Mouse (Mus musculus) erythroblast, embryonic 14.5 days (primary cell): Measurements from ENCODE around the gene Ncln. TPM values are rescaled to one million over a fixed set of nuclear protein-coding genes. Genes with fewer than 3 reads are reported as not detected.

Source experiments
- H3K27me3 ChIP-seq: 2 replicates; pipeline ENCODE4 v1.6.1; 2012; ENCODE audit warnings: inconsistent platforms; ENCODE audit not compliant: control insufficient read depth
- H3K36me3 ChIP-seq: 2 replicates; pipeline ENCODE4 v1.6.1; 2012; ENCODE audit warnings: mild to moderate bottlenecking, inconsistent platforms; ENCODE audit not compliant: control insufficient read depth
- H3K4me1 ChIP-seq: 2 replicates; pipeline ENCODE4 v1.6.1; 2012; ENCODE audit warnings: inconsistent platforms; ENCODE audit not compliant: control insufficient read depth
- H3K4me3 ChIP-seq: replicated peaks from 2 replicates; pipeline ENCODE3; 2012; ENCODE audit warnings: moderate library complexity, mild to moderate bottlenecking, inconsistent platforms
- H3K9me3 ChIP-seq: 2 replicates; pipeline ENCODE4 v1.6.1; 2012; ENCODE audit warnings: low read length, inconsistent platforms, mixed read lengths; ENCODE audit not compliant: control insufficient read depth
- GATA1 ChIP-seq: IDR thresholded peaks from 2 replicates; pipeline ENCODE4 v1.6.1; 2012; ENCODE audit warnings: low read length, inconsistent platforms, mixed read lengths
- TAL1 ChIP-seq: IDR thresholded peaks from 3 replicates; pipeline ENCODE4 v1.6.1; 2012; ENCODE audit warnings: low read length, inconsistent platforms, mixed read lengths
- polyA plus RNA-seq: library from polyadenylated mRNA; stranded (reverse); fragments of >175 nt; gene quantifications from 2 replicates; pipeline ENCODE4 v1.2.3, GENCODE M21; 2012

Ncln gene
- polyA plus RNA-seq, 1 experiment: 6.2 TPM

DNA sequence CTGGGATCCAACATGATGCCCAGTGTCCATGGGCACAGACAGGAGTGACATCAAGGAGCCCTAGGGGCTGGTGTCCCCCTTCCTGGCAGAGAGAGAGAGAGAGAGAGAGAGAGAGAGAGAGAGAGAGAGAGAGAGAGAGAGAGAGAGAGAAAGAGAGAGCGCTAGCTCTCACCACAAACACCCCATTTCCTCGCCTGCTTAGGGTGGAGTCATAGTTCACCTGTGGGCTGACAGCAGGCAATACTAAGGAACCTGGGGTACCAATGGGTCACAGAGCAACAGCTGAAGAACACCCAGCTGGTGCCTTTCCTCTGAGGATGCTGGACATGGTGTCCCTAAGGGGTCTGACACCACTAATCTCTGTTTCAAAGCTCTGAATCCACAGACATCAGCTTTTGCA is 41.2 kb upstream of the Ncln start:
- peaks cover 88% of the 10 kb centered on the region for H3K36me3 ChIP-seq
- TF ChIP-seq TAL1 (no peak), GATA1 (no peak)

DNA sequence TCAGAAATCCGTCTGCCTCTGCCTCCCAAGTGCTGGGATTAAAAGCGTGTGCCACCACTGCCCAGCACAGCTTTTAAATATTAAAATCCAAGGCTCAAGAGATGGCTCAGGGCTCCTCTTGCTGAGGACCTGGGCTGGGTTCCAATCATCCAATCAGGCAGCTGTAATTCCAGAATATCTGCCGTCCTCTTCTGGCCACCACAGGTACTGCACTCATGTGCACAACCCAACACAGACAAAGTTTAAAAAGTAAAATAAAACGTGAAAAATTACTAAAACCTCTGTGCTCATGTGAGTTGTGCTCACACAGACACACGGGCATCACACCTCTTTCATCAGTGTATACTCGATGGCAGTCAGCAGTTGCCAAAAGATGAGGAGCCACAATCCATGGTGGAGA is 40.5 kb upstream of the Ncln start:
- Histone ChIP-seq H3K4me3 (no peak overlapping the region), H3K4me1 (peaks cover 37% of the 10 kb centered on the region), H3K36me3 (peaks cover 88% of the 10 kb centered on the region), H3K9me3 (no peaks in the 10 kb centered on the region), H3K27me3 (no peaks in the 10 kb centered on the region)
- TF ChIP-seq GATA1 (no peak), TAL1 (no peak)

More for the DNA sequence above, 41.2 kb upstream of the Ncln start:
- no peaks in the 10 kb centered on the region for H3K27me3 ChIP-seq
- no peaks in the 10 kb centered on the region for H3K9me3 ChIP-seq
- peaks cover 44% of the 10 kb centered on the region for H3K4me1 ChIP-seq
- no peak overlapping the region for H3K4me3 ChIP-seq

DNA sequence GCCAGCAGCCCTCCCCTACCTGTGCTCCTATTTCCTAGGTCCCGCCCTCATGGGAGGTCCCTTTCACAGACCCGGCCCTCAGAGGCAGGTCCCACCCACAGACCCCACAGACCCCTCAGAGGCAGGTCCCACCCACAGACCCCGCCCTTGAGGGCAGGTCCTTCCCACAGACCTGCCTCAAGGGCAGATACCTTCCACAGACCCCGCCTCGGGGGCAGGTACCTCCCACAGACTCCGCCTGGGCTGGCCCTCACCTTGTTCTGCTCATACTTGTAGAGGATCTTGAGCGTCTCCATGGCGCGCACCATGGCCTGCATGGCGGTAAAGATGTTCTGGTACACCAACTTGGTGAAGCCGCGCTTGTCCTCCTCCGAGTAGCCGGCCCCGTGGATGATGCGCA is 38.6 kb upstream of the Ncln start:
- H3K4me3 ChIP-seq: no peak overlapping the region
- no peak for TF ChIP-seq GATA1
- no peak for TF ChIP-seq TAL1
- peaks cover 24% of the 10 kb centered on the region for H3K4me1 ChIP-seq
- H3K27me3 ChIP-seq: no peaks in the 10 kb centered on the region
- H3K36me3 ChIP-seq: peaks cover 91% of the 10 kb centered on the region
- H3K9me3 ChIP-seq: no peaks in the 10 kb centered on the region

DNA sequence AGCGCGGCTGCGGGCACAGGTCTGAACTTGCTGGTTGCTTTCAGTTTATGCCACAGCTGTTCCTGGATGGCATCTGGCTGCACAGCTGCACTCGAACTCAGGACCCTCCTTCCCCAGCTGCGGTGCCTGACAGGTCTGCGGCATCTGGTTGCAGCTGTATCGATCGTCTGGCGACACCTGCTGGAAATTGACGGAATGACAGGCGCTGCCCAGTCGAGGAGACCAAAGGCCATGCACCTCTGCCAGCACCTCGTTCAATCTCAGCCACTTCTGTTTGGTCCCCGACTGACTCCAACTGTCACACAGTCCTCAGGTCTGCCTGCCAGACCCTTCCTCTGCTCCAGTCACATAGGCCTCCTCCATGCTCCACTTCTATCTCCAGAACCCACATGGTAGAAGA is 30.6 kb upstream of the Ncln start:
- Histone ChIP-seq H3K27me3 (no peaks in the 10 kb centered on the region; the same call in 1 of the 2 replicates), H3K4me3 (no peak overlapping the region), H3K36me3 (peaks cover 32% of the 10 kb centered on the region), H3K4me1 (peaks cover 36% of the 10 kb centered on the region), H3K9me3 (no peaks in the 10 kb centered on the region)
- TF ChIP-seq GATA1: no peak

DNA sequence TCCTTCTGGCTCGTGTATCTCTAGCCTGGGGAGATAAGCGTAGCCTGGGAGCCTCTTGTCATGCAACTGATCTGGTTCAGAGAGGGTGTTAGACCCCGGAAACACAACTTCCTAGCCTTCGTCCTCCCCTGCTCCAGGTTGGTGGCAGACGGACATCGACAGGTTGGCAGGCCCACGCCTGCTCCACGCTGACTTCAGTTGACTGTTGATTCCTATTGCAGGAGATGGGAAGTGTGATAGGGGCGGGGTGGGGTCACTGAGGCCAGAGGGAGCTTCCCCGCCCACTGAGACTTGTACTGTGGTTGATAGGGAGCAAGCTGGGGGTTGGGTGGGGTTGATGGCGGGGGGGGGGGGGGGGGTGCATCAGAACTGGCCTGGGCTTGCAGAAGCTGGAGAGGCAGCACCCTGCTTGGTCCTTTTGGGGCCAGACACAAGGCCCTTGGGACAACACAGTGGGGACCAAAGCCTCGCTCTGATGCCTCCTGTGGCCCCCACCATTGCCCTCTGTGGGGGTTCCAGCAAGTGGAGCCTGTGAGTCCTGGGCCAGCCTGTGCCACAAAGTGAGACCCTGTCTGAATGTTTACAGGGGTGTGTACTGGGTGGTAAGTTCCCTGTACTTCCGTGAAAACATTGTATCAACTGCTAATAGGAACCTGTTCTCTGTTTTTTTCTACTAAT is 29.0 kb upstream of the Ncln start:
- peaks cover 15% of the 10 kb centered on the region for H3K36me3 ChIP-seq
- peak overlapping the region; percentile 40 for H3K4me3 ChIP-seq
- no peaks in the 10 kb centered on the region; the same call in 1 of the 2 replicates for H3K27me3 ChIP-seq
- peaks cover 37% of the 10 kb centered on the region for H3K4me1 ChIP-seq
- TF ChIP-seq GATA1 (peak; percentile 43; the same call in 1 of the 2 replicates), TAL1 (no peak)
- no peaks in the 10 kb centered on the region for H3K9me3 ChIP-seq

DNA sequence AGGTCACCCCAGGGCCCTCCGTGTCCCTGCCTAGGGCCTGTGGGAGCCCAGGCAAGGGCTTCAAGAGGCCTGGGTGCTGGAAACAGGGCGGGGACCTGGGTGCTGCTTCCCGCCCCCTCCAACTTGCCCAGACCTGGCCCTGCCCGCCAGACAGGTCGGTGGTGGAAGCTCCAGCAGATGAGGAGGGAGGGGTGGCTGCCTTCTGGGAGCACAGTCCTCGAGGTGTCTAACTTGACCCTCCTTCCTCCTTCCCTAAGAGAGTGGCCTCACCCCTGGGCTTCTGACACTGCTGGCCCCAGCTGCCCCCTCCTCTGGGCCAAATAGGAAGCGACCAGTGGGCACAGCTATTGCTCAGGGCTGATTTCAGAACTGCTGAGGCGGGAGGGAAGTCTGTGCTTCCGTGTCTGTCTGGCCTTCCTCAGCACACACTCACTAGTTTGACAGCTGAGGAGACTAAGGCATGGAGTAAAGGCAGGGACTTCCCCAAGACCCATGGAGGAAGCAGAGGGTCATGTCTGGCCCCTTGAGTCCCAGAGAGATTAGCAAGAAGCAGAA is 27.9 kb upstream of the Ncln start, which contains the start of gene Gna15:
Gene Gna15 (minus strand): TSS at position 175 of the 555 bp plus-strand sequence.
- no peaks in the 10 kb centered on the region; the same call in 1 of the 2 replicates for H3K27me3 ChIP-seq
- no peak for TF ChIP-seq GATA1
- TF ChIP-seq TAL1: no peak
- peak within 1 kb of the TSS; percentile 47 for H3K4me3 ChIP-seq
- H3K9me3 ChIP-seq: no peaks in the 10 kb centered on the region
- peaks cover 5% of the 10 kb centered on the region for H3K36me3 ChIP-seq
- H3K4me1 ChIP-seq: peaks cover 47% of the 10 kb centered on the region

DNA sequence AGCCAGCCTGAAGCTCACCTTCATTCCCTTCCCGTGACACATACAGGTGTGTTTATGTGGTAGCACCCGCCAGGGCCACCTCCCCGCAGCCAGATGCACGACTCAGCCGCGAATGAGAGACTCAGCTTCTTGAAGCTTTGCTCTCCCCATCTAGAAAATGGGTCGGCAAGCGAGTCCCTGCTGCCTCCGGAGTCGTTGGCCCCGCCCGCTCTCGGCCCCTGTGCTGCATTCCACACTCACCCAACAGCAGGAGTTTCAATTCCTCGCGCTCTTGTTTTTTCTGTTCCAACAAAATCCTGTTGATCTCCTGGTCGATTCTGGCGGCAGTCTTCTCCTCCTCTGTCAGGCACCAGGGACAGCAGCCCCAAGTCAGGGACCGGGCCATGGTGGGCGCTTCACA is 27.4 kb upstream of the Ncln start:
- TF ChIP-seq GATA1 (no peak), TAL1 (no peak)
- H3K27me3 ChIP-seq: no peaks in the 10 kb centered on the region; the same call in 1 of the 2 replicates
- peak overlapping the region; percentile 47 for H3K4me3 ChIP-seq
- H3K4me1 ChIP-seq: peaks cover 53% of the 10 kb centered on the region
- no peaks in the 10 kb centered on the region for H3K9me3 ChIP-seq
- no peaks in the 10 kb centered on the region for H3K36me3 ChIP-seq

DNA sequence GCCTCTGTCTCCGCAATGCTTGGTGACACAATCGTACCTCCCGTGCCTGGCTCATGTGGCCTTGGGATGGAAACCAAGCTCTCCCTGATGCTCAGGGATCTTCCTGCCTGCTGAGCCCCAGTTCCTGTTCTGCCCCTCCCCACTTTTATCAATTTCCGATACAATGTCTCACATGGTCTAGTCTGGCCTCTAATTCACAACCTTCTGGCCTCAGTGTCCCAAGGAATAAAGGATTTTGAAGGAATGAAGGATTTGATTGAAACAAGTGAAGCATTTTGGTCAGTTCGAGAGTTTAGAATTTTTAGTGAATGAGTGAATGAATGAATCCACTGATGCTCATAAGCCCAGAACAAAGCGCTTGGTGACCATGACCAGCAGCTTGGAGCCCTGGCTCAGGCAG is 26.9 kb upstream of the Ncln start:
- Histone ChIP-seq H3K4me3 (peak overlapping the region; percentile 47), H3K27me3 (no peaks in the 10 kb centered on the region; the same call in 1 of the 2 replicates), H3K4me1 (peaks cover 57% of the 10 kb centered on the region), H3K9me3 (no peaks in the 10 kb centered on the region), H3K36me3 (no peaks in the 10 kb centered on the region)
- TF ChIP-seq GATA1: no peak
- no peak for TF ChIP-seq TAL1

DNA sequence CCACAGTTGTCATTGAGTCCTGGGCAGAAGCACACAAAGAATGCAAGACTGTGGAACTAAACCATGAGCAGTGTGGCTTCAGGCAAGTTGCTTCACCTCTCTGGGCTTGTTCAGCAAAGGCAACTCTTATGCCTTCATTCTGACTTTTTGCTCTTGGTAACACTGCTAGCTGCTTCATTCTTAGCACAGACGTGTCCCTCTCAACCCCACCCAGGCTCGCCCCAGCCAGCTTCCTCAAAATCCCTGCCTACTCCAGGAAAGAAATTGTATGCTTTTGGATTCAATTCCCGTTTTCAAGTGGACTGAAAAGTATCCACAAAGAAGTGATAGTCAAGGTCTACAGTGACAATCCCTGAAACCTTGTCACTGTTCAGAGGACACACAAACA is 23.8 kb upstream of the Ncln start:
- no peaks in the 10 kb centered on the region; the same call in 1 of the 2 replicates for H3K27me3 ChIP-seq
- TF ChIP-seq TAL1 (no peak), GATA1 (no peak)
- peaks cover 54% of the 10 kb centered on the region for H3K4me1 ChIP-seq
- H3K36me3 ChIP-seq: no peaks in the 10 kb centered on the region
- no peak overlapping the region for H3K4me3 ChIP-seq
- no peaks in the 10 kb centered on the region for H3K9me3 ChIP-seq
